Mouse (Mus musculus) embryonic facial prominence, embryonic 14.5 days (tissue): ENCODE measurements around the gene Mat2b. TPM values are rescaled to one million over a fixed set of nuclear protein-coding genes. Genes with fewer than 3 reads are reported as not detected.
A peak's percentile ranks its signal among the peaks of the same experiment; 100 is the strongest.
"Not testable (repeated sequence)": the region's sequence is repeated elsewhere in the genome, so short reads cannot be mapped to it uniquely, and the experiment has no call there.

Experiments used
- ATAC-seq: fragments of 200-750 bp; cut with Nextera tagmentation; 2 replicates; pipeline ENCODE4 v1.8.0; 2017; ENCODE audit warnings: low read depth, moderate number of reproducible peaks, moderate TSS enrichment
- DNase-seq: peaks from one replicate; pipeline ENCODE4 v3.0.0-alpha.2; 2015; ENCODE audit warnings: low spot score
- H3K27ac ChIP-seq: fragments of 300-500 bp; sonication (generic); replicated peaks from 2 replicates; pipeline ENCODE4 v1.5.1; 2014; ENCODE audit warnings: low read depth, mild to moderate bottlenecking, low read length, moderate library complexity
- H3K27me3 ChIP-seq: fragments of 300-500 bp; sonication (generic); replicated peaks from 2 replicates; pipeline ENCODE4 v1.6.1; 2014; ENCODE audit warnings: low read length; ENCODE audit not compliant: control insufficient read depth, insufficient read depth
- H3K36me3 ChIP-seq: fragments of 300-500 bp; sonication (generic); 2 replicates; pipeline ENCODE4 v1.6.1; 2014; ENCODE audit warnings: low read length, mixed read lengths; ENCODE audit not compliant: control insufficient read depth, insufficient read depth
- H3K4me1 ChIP-seq: fragments of 300-500 bp; sonication (generic); 2 replicates; pipeline ENCODE4 v1.6.1; 2014; ENCODE audit warnings: antibody characterized with exemption, low read length; ENCODE audit not compliant: control insufficient read depth, insufficient read depth
- H3K4me2 ChIP-seq: fragments of 300-500 bp; sonication (generic); 2 replicates; pipeline ENCODE4 v1.6.1; 2014; ENCODE audit warnings: low read depth, mild to moderate bottlenecking, low read length, moderate library complexity, mixed read lengths
- H3K4me3 ChIP-seq: fragments of 300-500 bp; sonication (generic); 2 replicates; pipeline ENCODE4 v1.5.1; 2014; ENCODE audit warnings: low read depth, mild to moderate bottlenecking, low read length
- H3K9ac ChIP-seq: fragments of 300-500 bp; sonication (generic); 2 replicates; pipeline ENCODE4 v1.6.1; 2014; ENCODE audit warnings: low read depth, mild to moderate bottlenecking, low read length, moderate library complexity, mixed read lengths
- H3K9me3 ChIP-seq: fragments of 300-500 bp; sonication (generic); 2 replicates; pipeline ENCODE4 v1.6.1; 2016; ENCODE audit warnings: low read length; ENCODE audit not compliant: control insufficient read depth
- WGBS: fragments of 180-500 bp; shearing (Covaris S2); extraction: QIAGEN DNeasy Blood & Tissue Kit; methylation state at CpG from one replicate; pipeline ENCODE4 v1.1.7; 2014; 5-methylcytosine and 5-hydroxymethylcytosine counted together
- polyA plus RNA-seq: library from polyadenylated mRNA; unstranded; fragments of >200 nt; fragmentation: Nextera tagmentation; extraction: Ambion mirVana; gene quantifications from 2 replicates; pipeline ENCODE4 v1.2.1, GENCODE M21; 2014

Mat2b gene
- polyA plus RNA-seq, 1 experiment from 2014 or later = 92.8 TPM

- Histone ChIP-seq H3K4me2 (no peak overlapping the region), H3K27ac (no peak overlapping the region), H3K4me1 (no peaks in the 10 kb centered on the region), H3K4me3 (no peak overlapping the region), H3K27me3 (no peaks in the 10 kb centered on the region), H3K9me3 (no peaks in the 10 kb centered on the region), H3K9ac (no peak overlapping the region), H3K36me3 (peaks cover 80% of the 10 kb centered on the region)
- no peak for ATAC-seq
- 94% methylated on average over 5 of the region's 5 CpGs for WGBS
- DNase-seq = no peak
These were observed 20.5 kb upstream of the Mat2b start for GRCm38 (mm10) chr11:40715524-40715923.

- no peak for DNase-seq
- Histone ChIP-seq H3K4me1 (no peaks in the 10 kb centered on the region), H3K9me3 (no peaks in the 10 kb centered on the region), H3K9ac (no peak overlapping the region), H3K36me3 (peaks cover 79% of the 10 kb centered on the region), H3K4me2 (no peak overlapping the region), H3K27me3 (no peaks in the 10 kb centered on the region), H3K4me3 (no peak overlapping the region), H3K27ac (no peak overlapping the region)
- 75% methylated on average over 8 of the region's 8 CpGs for WGBS
- ATAC-seq = no peak
These were observed 18.9 kb upstream of the Mat2b start for GRCm38 (mm10) chr11:40713858-40714257.

DNA sequence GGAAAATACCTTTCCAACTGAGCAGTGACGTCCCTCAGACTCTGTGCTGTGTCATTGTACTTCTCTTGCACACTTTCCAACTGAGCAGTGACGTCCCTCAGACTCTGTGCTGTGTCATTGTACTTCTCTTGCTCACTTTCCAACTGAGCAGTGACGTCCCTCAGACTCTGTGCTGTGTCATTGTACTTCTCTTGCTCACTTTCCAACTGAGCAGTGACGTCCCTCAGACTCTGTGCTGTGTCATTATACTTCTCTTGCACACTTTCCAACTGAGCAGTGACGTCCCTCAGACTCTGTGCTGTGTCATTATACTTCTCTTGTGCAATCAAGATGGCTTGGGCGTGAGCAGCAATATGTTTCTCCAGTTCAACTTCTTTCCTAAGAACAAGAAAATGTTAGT is 14.9 kb upstream of the Mat2b start:
- 91% methylated on average over 6 of the region's 6 CpGs for WGBS
- not testable (repeated sequence) for H3K4me1 ChIP-seq, H3K4me3 ChIP-seq

GRCm38 (mm10) chr11:40694311-40695087 is 504 bp downstream of the Mat2b start:
- DNase-seq = peak; percentile 91
- Histone ChIP-seq H3K9me3 (peaks cover 1% of the 10 kb centered on the region; the same call in 1 of the 2 replicates), H3K9ac (peak overlapping the region; percentile 77), H3K27ac (peak overlapping the region; percentile 98), H3K4me1 (peaks cover 18% of the 10 kb centered on the region), H3K4me3 (peak overlapping the region; percentile 88), H3K36me3 (no peaks in the 10 kb centered on the region), H3K4me2 (peak overlapping the region; percentile 65), H3K27me3 (no peaks in the 10 kb centered on the region)
- ATAC-seq = peak; percentile 50
- WGBS = under 1% methylated on average over 31 of the region's 31 CpGs

More for the DNA sequence above, 14.9 kb upstream of the Mat2b start:
- not testable (repeated sequence) for DNase-seq, H3K27me3 ChIP-seq, H3K4me2 ChIP-seq, H3K9ac ChIP-seq, ATAC-seq, H3K9me3 ChIP-seq, H3K27ac ChIP-seq
- H3K36me3 ChIP-seq = peaks cover 87% of the 10 kb centered on the region

GRCm38 (mm10) chr11:40693366-40693951 is 1.5 kb downstream of the Mat2b start:
- Histone ChIP-seq H3K4me3 (peak overlapping the region; percentile 88), H3K27me3 (no peaks in the 10 kb centered on the region), H3K9ac (peak overlapping the region; percentile 77), H3K4me1 (peaks cover 18% of the 10 kb centered on the region), H3K9me3 (no peaks in the 10 kb centered on the region), H3K4me2 (peak overlapping the region; percentile 65), H3K27ac (peak overlapping the region; percentile 98), H3K36me3 (no peaks in the 10 kb centered on the region)
- DNase-seq = peak; percentile 92
- ATAC-seq = peak; percentile 16; the same call in 1 of the 2 replicates
- 0% methylated on average over 16 of the region's 16 CpGs for WGBS

GRCm38 (mm10) chr11:40692511-40693365 is 2.3 kb downstream of the Mat2b start:
- Histone ChIP-seq H3K4me3 (peak overlapping the region; percentile 88), H3K27me3 (no peaks in the 10 kb centered on the region), H3K4me2 (peak overlapping the region; percentile 65), H3K9me3 (no peaks in the 10 kb centered on the region), H3K27ac (peak overlapping the region; percentile 98), H3K9ac (peak overlapping the region; percentile 77), H3K4me1 (peaks cover 18% of the 10 kb centered on the region), H3K36me3 (no peaks in the 10 kb centered on the region)
- DNase-seq = peak; percentile 97
- WGBS = 1% methylated on average over 34 of the region's 36 CpGs
- peak; percentile 95 for ATAC-seq

DNA sequence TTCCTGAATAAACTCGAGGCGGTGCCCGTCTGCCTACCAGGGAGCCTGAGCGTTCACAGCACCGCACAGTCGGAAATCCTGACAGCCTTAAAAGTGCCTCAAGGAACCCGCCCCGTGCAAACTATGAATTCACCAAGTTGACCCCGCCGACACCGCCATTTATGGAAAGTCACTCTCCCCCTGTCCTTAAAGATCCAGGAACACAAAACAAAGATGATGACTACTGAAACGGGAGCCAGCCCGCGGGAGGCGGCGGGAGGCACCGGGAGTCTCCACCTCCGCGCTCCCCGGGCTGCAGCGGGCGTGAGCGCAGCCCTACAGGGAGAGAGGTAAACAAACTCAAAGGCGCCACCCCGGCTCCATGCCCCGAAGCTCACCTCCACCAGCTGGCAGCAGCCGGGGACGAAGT is 2.9 kb downstream of the Mat2b start:
- peak; percentile 71 for ATAC-seq
- WGBS = 0% methylated on average over 27 of the region's 28 CpGs
- H3K36me3 ChIP-seq = peaks cover 5% of the 10 kb centered on the region

GRCm38 (mm10) chr11:40690444-40691127 is 4.4 kb downstream of the Mat2b start:
- Histone ChIP-seq H3K4me3 (peak overlapping the region; percentile 88), H3K4me1 (peaks cover 18% of the 10 kb centered on the region), H3K9ac (peak overlapping the region; percentile 34; the same call in 1 of the 2 replicates), H3K36me3 (peaks cover 20% of the 10 kb centered on the region), H3K9me3 (no peaks in the 10 kb centered on the region), H3K4me2 (peak overlapping the region; percentile 65), H3K27me3 (no peaks in the 10 kb centered on the region), H3K27ac (no peak overlapping the region)
- DNase-seq (peak; percentile 62), ATAC-seq (peak; percentile 2; the same call in 1 of the 2 replicates)
- WGBS = 56% methylated on average over 5 of the region's 5 CpGs

More for the DNA sequence above, 2.9 kb downstream of the Mat2b start:
- peaks cover 18% of the 10 kb centered on the region for H3K4me1 ChIP-seq
- H3K4me2 ChIP-seq = peak overlapping the region; percentile 65
- H3K27ac ChIP-seq = peak overlapping the region; percentile 98
- peak overlapping the region; percentile 77 for H3K9ac ChIP-seq
- no peaks in the 10 kb centered on the region for H3K9me3 ChIP-seq
- no peaks in the 10 kb centered on the region for H3K27me3 ChIP-seq
- H3K4me3 ChIP-seq = peak overlapping the region; percentile 88
- peak; percentile 55 for DNase-seq
